Mouse (Mus musculus) megakaryocyte, embryonic 14.5 days (primary cell): ENCODE data around the gene Slc39a11.

Source experiments
- FLI1 ChIP-seq: IDR thresholded peaks from 2 replicates; pipeline ENCODE4 v1.6.1; 2012; ENCODE audit warnings: low read length, inconsistent platforms, mixed read lengths
- GATA1 ChIP-seq: IDR thresholded peaks from 3 replicates; pipeline ENCODE4 v1.6.1; 2012; ENCODE audit warnings: mixed read lengths, low read length, inconsistent platforms, borderline replicate concordance

GRCm38 (mm10) chr11:113409121-113409520 is 240.8 kb downstream of the Slc39a11 start:
- TF ChIP-seq FLI1 (no peak), GATA1 (no peak)
